ENCODE assay signal across 8 mouse cellular contexts in genomic region chr16:4560145-4560952, GRCm38 (mm10). TPM values are rescaled to one million over a fixed set of nuclear protein-coding genes. Genes with fewer than 3 reads are reported as not detected.
A peak's percentile ranks its signal among the peaks of the same experiment; 100 is the strongest.
DNase-seq lines count a peak whose midpoint lies in the region; ATAC-seq and TF ChIP-seq lines count a peak whose summit lies in the region.

No protein-coding gene starts in this region.

- H3K9ac ChIP-seq in ES-E14 (ENCODE audit: insufficient read depth, low read depth, low read length, poor library complexity, severe bottlenecking), result peak overlapping the region; percentile 74
- H3K9ac ChIP-seq in forebrain, embryonic 12.5 days, result peak overlapping the region; percentile 81
- H3K9ac ChIP-seq in neural tube, embryonic 14.5 days (replicated peaks; ENCODE audit: low read depth, low read length), result peak overlapping the region; percentile 74

- H3K9me3 ChIP-seq in ES-E14 (ENCODE audit: control insufficient read depth, insufficient read depth, low read depth, low read length), result no peaks in the 10 kb centered on the region
- no peaks in the 10 kb centered on the region for H3K9me3 ChIP-seq in forebrain, embryonic 12.5 days
- no peaks in the 10 kb centered on the region for H3K9me3 ChIP-seq in neural tube, embryonic 14.5 days (ENCODE audit: control insufficient read depth, low read length)

- TF ChIP-seq CTCF in lung, adult 2 months (IDR thresholded peaks at IDR 0.05; ENCODE audit: insufficient read depth, low read length), result peak; percentile 50

- in situ Hi-C loops in ES-E14 (cut with MboI; ENCODE audit: low sequenced_read_pairs in 2 of 2, unreplicated experiment in 2 of 2), result no loop called here

- H3K4me1 ChIP-seq in ES-E14 (ENCODE audit: control insufficient read depth in 2 of 2, insufficient read depth in 2 of 2, low read length in 2 of 2, poor library complexity in 1 of 2), result peaks cover 0 to 6% of the 10 kb centered on the region in 2 experiments; a peak in 2 of 4 replicates
- H3K4me1 ChIP-seq in forebrain, embryonic 12.5 days, result peaks cover 18% of the 10 kb centered on the region
- H3K4me1 ChIP-seq in lung, adult 2 months (ENCODE audit: control insufficient read depth, insufficient read depth, low read length), result no peaks in the 10 kb centered on the region; the same call in 1 of the 2 replicates
- peaks cover 12% of the 10 kb centered on the region for H3K4me1 ChIP-seq in neural tube, embryonic 14.5 days (ENCODE audit: control insufficient read depth, insufficient read depth, low read length)

- DNase-seq in ES-E14 (ENCODE audit: low read depth, low spot score), result peak; percentile 93
- DNase-seq in heart, postnatal 14 days, result peak; percentile 77 to 78
- peak; percentile 76 to 83 for DNase-seq in kidney, postnatal 4 days
- peak; percentile 77 for DNase-seq in lung, adult 2 months
- peak; percentile 56 to 68 for DNase-seq in thymus, adult 18-20 months

- intact Hi-C loops in heart, postnatal 14 days (cut with DNase I), result no loop called here

- H3K4me2 ChIP-seq in forebrain, embryonic 12.5 days, result peak overlapping the region; percentile 79
- H3K4me2 ChIP-seq in neural tube, embryonic 14.5 days (ENCODE audit: low read depth, low read length), result peak overlapping the region; percentile 85

- H3K27ac ChIP-seq in ES-E14 (ENCODE audit: insufficient read depth, low read depth, low read length, poor library complexity, severe bottlenecking), result peak overlapping the region; percentile 71
- peak overlapping the region; percentile 93 for H3K27ac ChIP-seq in forebrain, embryonic 12.5 days
- peak overlapping the region; percentile 90 for H3K27ac ChIP-seq in neural tube, embryonic 14.5 days (ENCODE audit: low read depth, low read length)

- peak; percentile 10; the same call in 1 of the 2 replicates for ATAC-seq in cerebellum, adult (ENCODE audit: insufficient number of reproducible peaks, low FRiP score, low TSS enrichment)
- ATAC-seq in forebrain, embryonic 12.5 days (ENCODE audit: low FRiP score), result peak; percentile 39
- ATAC-seq in neural tube, embryonic 14.5 days (ENCODE audit: low read depth), result peak; percentile 16

- WGBS in forebrain, embryonic 12.5 days, result 2% methylated on average over 43 of the region's 43 CpGs
- WGBS in lung, adult 2 months, result under 1% methylated on average over 43 of the region's 43 CpGs
- under 1% methylated on average over 42 of the region's 43 CpGs for WGBS in neural tube, embryonic 14.5 days

- peak overlapping the region; percentile 80 to 83 for H3K4me3 ChIP-seq in ES-E14 (ENCODE audit: insufficient read depth in 1 of 2, low read depth in 1 of 2, low read length in 2 of 2, poor library complexity in 1 of 2, severe bottlenecking in 1 of 2)
- H3K4me3 ChIP-seq in forebrain, embryonic 12.5 days (replicated peaks), result peak overlapping the region; percentile 78
- H3K4me3 ChIP-seq in lung, adult 2 months (replicated peaks; ENCODE audit: extremely low read depth, low read depth, low read length), result peak overlapping the region; percentile 82
- H3K4me3 ChIP-seq in neural tube, embryonic 14.5 days (ENCODE audit: low read depth, low read length), result peak overlapping the region; percentile 80

- 0 out of 2 replicates have a peak, but pooled peaks have one; percentile 27 for TF ChIP-seq POLR2A in lung, adult 2 months (IDR thresholded peaks at IDR 0.05; ENCODE audit: borderline replicate concordance, extremely low read depth, low read depth, low read length)

- H3K36me3 ChIP-seq in ES-E14 (ENCODE audit: control insufficient read depth, insufficient read depth, low read length, poor library complexity, severe bottlenecking), result peaks cover 2% of the 10 kb centered on the region; the same call in 1 of the 2 replicates
- 0 out of 2 replicates have a peak, but pooled peaks cover 4% of the 10 kb centered on the region for H3K36me3 ChIP-seq in forebrain, embryonic 12.5 days (replicated peaks)
- H3K36me3 ChIP-seq in neural tube, embryonic 14.5 days (ENCODE audit: control insufficient read depth, insufficient read depth, low read length), result no peaks in the 10 kb centered on the region

- H3K27me3 ChIP-seq in forebrain, embryonic 12.5 days, result no peaks in the 10 kb centered on the region
- H3K27me3 ChIP-seq in neural tube, embryonic 14.5 days (ENCODE audit: control insufficient read depth, insufficient read depth, low read length), result no peaks in the 10 kb centered on the region

TF ChIP-seq in ES-E14, 5 proteins besides CTCF, POLR2A, EP300 and RAD21:
- TF ChIP-seq CHD2 (IDR thresholded peaks at IDR 0.05; ENCODE audit: low read depth, low read length) (no peak), ZNF384 (IDR thresholded peaks at IDR 0.05; ENCODE audit: low read depth, low read length) (0 out of 2 replicates have a peak, but pooled peaks have one; percentile 36)

RNA-seq across cellular contexts. Expression of gene Tfap4, which starts 0.7 kb away (rescaled TPM):
- 15.4 and 19.0 TPM in 2 replicates for total RNA-seq in ES-E14 (2012; rRNA removed)
- 20.9 and 22.6 TPM in 2 replicates for polyA plus RNA-seq in forebrain, embryonic 12.5 days (2016; fragmentation: Nextera tagmentation; extraction: Ambion mirVana)
- total RNA-seq in heart, postnatal 14 days (2021), result 1 to 10 TPM; 3.0 to 3.1 TPM
- polyA plus RNA-seq in lung, adult 2 months (2012; rRNA removed), result 6.0 and 6.9 TPM in 2 replicates
- polyA plus RNA-seq in neural tube, embryonic 14.5 days (2014; fragmentation: Nextera tagmentation; extraction: Ambion mirVana), result 7.2 and 7.8 TPM in 2 replicates

RNA-seq across cellular contexts. Expression of gene Srl, which starts 18.7 kb away (rescaled TPM):
- total RNA-seq in ES-E14 (2012; rRNA removed), result 24.0 and 28.0 TPM in 2 replicates
- polyA plus RNA-seq in forebrain, embryonic 12.5 days (2016; fragmentation: Nextera tagmentation; extraction: Ambion mirVana), result 27.6 and 30.7 TPM in 2 replicates
- total RNA-seq in heart, postnatal 14 days (2021), result 1,000 to 10,000 TPM; 1,039 to 1,112 TPM
- polyA plus RNA-seq in lung, adult 2 months (2012; rRNA removed), result 3.6 and 12.6 TPM in 2 replicates
- polyA plus RNA-seq in neural tube, embryonic 14.5 days (2014; fragmentation: Nextera tagmentation; extraction: Ambion mirVana), result 22.7 and 30.7 TPM in 2 replicates

RNA-seq across cellular contexts. Expression of gene Glis2, which starts 34.2 kb away (rescaled TPM):
- total RNA-seq in ES-E14 (2012; rRNA removed), result 18.2 and 19.6 TPM in 2 replicates
- 22.0 and 26.6 TPM in 2 replicates for polyA plus RNA-seq in forebrain, embryonic 12.5 days (2016; fragmentation: Nextera tagmentation; extraction: Ambion mirVana)
- total RNA-seq in heart, postnatal 14 days (2021), result 10 to 100 TPM; 20.8 to 23.0 TPM
- polyA plus RNA-seq in lung, adult 2 months (2012; rRNA removed), result 66.5 and 76.4 TPM in 2 replicates
- 13.2 and 20.3 TPM in 2 replicates for polyA plus RNA-seq in neural tube, embryonic 14.5 days (2014; fragmentation: Nextera tagmentation; extraction: Ambion mirVana)

Comparison
In these comparisons a context has a peak if more than half of its experiments do, and no peak if none do; other contexts are left out.
1. Peak in every context shown above with its lines: DNase-seq, ATAC-seq, H3K4me3 ChIP-seq and H3K27ac ChIP-seq.